Mouse (Mus musculus): ENCODE results near the gene Nrtn. TPM values are rescaled to one million over a fixed set of nuclear protein-coding genes. Genes with fewer than 3 reads are reported as not detected.

Gene Nrtn
- polyA plus RNA-seq (2015; fragmentation: Nextera tagmentation; extraction: Ambion mirVana): 17.7 and 18.4 TPM in 2 replicates

DNA sequence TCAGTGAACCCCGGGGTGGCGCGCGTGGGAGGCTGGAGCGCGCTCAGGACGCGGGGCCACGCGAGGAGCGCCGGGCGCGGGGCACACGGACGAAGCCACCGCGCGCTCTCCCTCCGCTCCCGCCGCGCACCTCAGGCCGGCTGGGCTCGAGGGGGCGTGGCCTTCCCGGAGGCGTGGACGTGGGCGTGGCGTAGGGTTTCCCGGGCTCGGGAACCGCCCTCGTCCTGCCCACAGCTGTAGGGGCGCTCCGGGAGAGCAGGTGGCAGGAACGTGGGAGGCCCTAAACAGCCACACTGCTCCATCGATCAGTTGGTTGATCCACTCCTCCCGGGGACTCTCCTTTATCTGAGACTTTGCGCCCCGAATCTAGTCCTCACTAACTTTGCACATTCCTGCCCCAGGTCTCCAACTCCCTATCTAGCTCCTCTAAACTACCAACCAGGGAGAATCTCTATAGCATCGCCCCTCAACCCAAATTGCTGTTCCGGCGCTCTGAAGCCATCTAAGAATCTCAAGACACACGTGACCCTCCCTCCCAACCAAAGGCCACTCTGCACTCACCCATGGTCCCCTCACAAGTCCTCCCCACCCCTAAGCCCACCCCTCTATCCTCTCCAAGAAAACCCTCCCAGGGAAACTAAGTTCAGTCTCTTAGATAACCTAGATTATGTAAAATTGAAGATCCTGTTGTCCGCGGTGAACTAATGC, at the start of gene Nrtn:
TSS of gene Nrtn (minus strand) at position 115 of the 708 bp plus-strand sequence.
- Histone ChIP-seq H3K27me3 (peaks cover 71% of the 10 kb centered on the region), H3K27ac (no peak within 1 kb of the TSS), H3K4me2 (peak within 1 kb of the TSS; percentile 99), H3K36me3 (no peaks in the 10 kb centered on the region), H3K4me3 (peak within 1 kb of the TSS; percentile 61), H3K4me1 (peaks cover 49% of the 10 kb centered on the region), H3K9ac (peak within 1 kb of the TSS; percentile 78), H3K9me3 (no peaks in the 10 kb centered on the region)
- peak; percentile 57; the same call in 1 of the 2 replicates for ATAC-seq (ENCODE audit: insufficient number of reproducible peaks, insufficient read depth, low FRiP score, low TSS enrichment, low read depth)
- WGBS: under 1% methylated on average over 46 of the region's 48 CpGs

DNA sequence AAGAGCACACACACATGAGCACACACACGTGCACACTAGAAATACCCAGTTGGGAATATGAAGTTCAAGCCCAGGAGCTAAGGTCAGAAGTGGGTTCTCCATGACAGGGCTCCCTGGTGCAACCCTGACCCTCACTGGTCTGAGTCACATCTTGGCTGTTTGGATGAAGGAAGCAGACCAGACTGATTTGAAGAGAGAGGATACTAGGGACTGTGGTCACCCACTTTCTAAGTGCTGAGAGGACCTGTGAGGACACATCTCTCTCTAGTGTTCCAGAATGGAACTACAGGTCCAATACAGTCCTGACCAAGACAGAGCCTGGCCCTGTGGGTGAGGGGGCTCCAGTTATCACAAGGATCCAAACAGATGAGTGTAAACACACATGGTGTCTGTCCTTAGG, 48.5 kb upstream of the Nrtn start:
- Histone ChIP-seq H3K36me3 (peaks cover 7% of the 10 kb centered on the region), H3K4me1 (peaks cover 10% of the 10 kb centered on the region), H3K9ac (no peak overlapping the region), H3K4me3 (no peak overlapping the region), H3K27me3 (peaks cover 4% of the 10 kb centered on the region; the same call in 1 of the 2 replicates), H3K9me3 (no peaks in the 10 kb centered on the region), H3K27ac (no peak overlapping the region), H3K4me2 (no peak overlapping the region)
- ATAC-seq (ENCODE audit: insufficient number of reproducible peaks, insufficient read depth, low FRiP score, low TSS enrichment, low read depth): no peak
- WGBS: 90% methylated on average over 1 of the region's 1 CpGs

DNA sequence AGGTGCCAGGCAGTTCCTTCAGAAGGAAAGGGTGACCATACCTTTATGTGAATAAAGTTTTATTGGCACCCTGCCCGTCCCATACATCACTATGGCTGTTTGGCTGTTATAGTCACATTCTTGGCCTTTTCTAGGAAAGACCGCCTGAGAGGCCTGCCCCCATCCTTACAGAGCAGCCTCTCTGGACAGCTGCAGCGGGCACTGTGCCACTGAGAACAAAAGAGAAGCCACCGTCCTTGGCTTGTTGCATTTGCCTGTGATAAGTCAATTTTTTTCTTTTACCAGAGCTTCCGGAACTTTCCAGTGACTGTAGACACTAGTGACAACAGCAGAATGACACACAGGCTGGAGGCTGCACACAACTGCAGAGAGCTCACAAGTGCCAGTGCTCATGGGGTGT, 47.6 kb upstream of the Nrtn start:
- peaks cover 7% of the 10 kb centered on the region for H3K36me3 ChIP-seq
- H3K27me3 ChIP-seq: peaks cover 4% of the 10 kb centered on the region; the same call in 1 of the 2 replicates
- H3K9me3 ChIP-seq: no peaks in the 10 kb centered on the region
- ATAC-seq (ENCODE audit: insufficient number of reproducible peaks, insufficient read depth, low FRiP score, low TSS enrichment, low read depth): no peak
- no peak overlapping the region for H3K9ac ChIP-seq
- WGBS: 83% methylated on average over 5 of the region's 5 CpGs
- no peak overlapping the region for H3K4me2 ChIP-seq
- peaks cover 2% of the 10 kb centered on the region for H3K4me1 ChIP-seq
- no peak overlapping the region for H3K4me3 ChIP-seq
- H3K27ac ChIP-seq: no peak overlapping the region

DNA sequence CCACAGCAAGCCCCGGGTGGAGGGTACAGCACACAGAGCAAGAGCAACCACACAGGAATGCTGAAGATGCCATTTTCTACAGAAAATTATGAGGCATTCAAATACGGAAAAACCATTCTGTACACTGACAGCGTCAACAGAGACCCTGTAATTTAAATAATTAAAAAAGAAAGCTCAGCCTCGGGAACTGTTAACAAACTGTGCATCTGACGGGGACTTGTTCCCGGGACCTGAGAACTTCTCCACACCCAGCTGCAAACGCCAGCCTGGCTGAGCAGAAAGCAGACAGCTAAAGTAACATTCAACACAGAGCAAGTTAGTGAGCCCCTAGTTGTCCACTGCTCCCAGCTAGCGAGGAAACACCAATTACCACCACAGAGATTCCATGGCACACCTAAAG, 44.7 kb upstream of the Nrtn start:
- Histone ChIP-seq H3K27ac (no peak overlapping the region), H3K9ac (no peak overlapping the region), H3K4me1 (no peaks in the 10 kb centered on the region), H3K4me3 (no peak overlapping the region), H3K9me3 (no peaks in the 10 kb centered on the region), H3K36me3 (peaks cover 7% of the 10 kb centered on the region), H3K27me3 (no peaks in the 10 kb centered on the region), H3K4me2 (no peak overlapping the region)
- 67% methylated on average over 8 of the region's 8 CpGs for WGBS
- no peak for ATAC-seq (ENCODE audit: insufficient number of reproducible peaks, insufficient read depth, low FRiP score, low TSS enrichment, low read depth)

DNA sequence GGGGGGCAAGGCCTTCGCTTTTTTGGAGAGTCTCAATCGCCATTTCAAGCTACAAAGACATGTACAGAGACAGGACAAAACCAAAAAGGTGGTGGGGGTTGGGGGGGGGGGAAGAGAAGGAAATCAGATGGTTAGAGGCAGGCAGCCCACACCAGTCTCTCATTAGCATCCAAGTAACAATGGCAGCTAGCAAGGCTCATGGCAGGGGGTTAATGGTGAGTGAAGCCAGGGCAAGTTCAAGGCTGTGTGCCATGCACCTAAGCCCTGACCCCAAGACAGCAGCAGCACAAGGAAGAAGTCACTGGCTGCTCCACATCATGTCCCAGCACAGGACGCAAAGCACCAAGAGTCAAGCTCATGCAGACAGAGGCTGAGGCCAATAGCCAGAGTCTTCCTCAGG, 41.9 kb upstream of the Nrtn start:
- no peak for ATAC-seq (ENCODE audit: insufficient number of reproducible peaks, insufficient read depth, low FRiP score, low TSS enrichment, low read depth)
- WGBS: 86% methylated on average over 3 of the region's 3 CpGs

DNA sequence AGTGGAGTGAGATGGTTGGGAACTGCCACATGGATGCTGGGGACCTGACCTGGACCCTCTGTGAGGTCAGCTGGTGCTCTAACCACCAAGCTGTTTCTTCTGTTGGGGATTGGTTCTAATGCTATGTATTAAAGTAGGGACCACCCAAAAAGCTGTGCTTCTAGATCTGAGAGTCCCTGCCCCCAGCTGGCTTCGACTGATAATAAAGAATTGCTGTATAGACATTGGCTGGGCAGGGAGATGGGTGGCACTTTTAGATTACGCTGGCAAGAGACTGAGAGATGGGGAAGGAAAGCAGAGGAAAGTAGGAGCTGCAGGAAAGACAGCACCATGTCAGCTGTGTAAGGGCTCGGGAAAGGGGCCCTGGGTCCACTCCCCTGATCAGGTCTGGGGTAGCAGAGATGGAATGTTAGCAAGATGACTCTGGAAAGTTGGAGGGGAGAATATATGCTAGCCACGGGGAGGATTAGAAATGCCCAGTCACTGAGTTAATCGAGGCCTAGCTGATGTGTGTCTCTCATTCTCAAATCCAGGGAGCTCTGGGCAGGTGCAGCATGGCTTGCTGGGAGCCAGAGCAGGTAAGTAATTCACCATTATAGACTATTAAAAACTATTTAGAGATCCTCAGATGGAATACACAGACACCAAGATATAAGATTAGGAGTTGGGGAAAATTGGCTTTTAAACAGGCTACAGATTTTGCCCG, 36.4 kb upstream of the Nrtn start:
- 66% methylated on average over 6 of the region's 6 CpGs for WGBS
- no peaks in the 10 kb centered on the region for H3K4me1 ChIP-seq
- ATAC-seq (ENCODE audit: insufficient number of reproducible peaks, insufficient read depth, low FRiP score, low TSS enrichment, low read depth): no peak

More for the DNA sequence above, 41.9 kb upstream of the Nrtn start:
- H3K4me3 ChIP-seq: no peak overlapping the region
- H3K36me3 ChIP-seq: peaks cover 7% of the 10 kb centered on the region
- H3K4me1 ChIP-seq: no peaks in the 10 kb centered on the region
- no peak overlapping the region for H3K9ac ChIP-seq
- H3K4me2 ChIP-seq: no peak overlapping the region
- H3K27ac ChIP-seq: no peak overlapping the region
- H3K9me3 ChIP-seq: no peaks in the 10 kb centered on the region
- H3K27me3 ChIP-seq: no peaks in the 10 kb centered on the region

DNA sequence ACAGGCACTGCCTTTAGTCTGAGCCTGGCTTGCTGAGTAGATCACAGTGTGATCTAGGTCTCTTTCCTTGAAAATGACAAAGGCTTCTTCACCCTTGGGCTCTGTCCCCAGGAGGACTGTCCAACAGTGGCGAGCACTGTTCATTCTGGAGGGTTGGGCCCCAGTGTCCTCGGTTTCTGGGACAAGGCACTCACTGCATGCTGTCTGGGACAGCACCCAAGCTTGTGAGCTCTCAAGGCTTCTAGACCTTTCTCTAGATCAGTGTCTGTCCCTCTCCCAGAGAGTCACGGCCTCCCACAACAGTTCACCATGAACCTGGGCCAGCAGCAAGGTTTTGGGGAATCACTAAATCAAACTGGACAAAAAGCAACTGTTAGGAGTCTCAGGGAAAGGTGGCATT, 35.3 kb upstream of the Nrtn start:
- Histone ChIP-seq H3K36me3 (no peaks in the 10 kb centered on the region), H3K4me2 (no peak overlapping the region), H3K27ac (no peak overlapping the region), H3K9me3 (no peaks in the 10 kb centered on the region), H3K4me1 (no peaks in the 10 kb centered on the region), H3K27me3 (no peaks in the 10 kb centered on the region), H3K4me3 (no peak overlapping the region), H3K9ac (no peak overlapping the region)
- 70% methylated on average over 3 of the region's 3 CpGs for WGBS
- no peak for ATAC-seq (ENCODE audit: insufficient number of reproducible peaks, insufficient read depth, low FRiP score, low TSS enrichment, low read depth)

More for the DNA sequence above, 36.4 kb upstream of the Nrtn start:
- no peak overlapping the region for H3K27ac ChIP-seq
- no peaks in the 10 kb centered on the region for H3K36me3 ChIP-seq
- H3K9ac ChIP-seq: no peak overlapping the region
- H3K9me3 ChIP-seq: no peaks in the 10 kb centered on the region
- H3K4me3 ChIP-seq: no peak overlapping the region
- H3K4me2 ChIP-seq: no peak overlapping the region
- no peaks in the 10 kb centered on the region for H3K27me3 ChIP-seq

DNA sequence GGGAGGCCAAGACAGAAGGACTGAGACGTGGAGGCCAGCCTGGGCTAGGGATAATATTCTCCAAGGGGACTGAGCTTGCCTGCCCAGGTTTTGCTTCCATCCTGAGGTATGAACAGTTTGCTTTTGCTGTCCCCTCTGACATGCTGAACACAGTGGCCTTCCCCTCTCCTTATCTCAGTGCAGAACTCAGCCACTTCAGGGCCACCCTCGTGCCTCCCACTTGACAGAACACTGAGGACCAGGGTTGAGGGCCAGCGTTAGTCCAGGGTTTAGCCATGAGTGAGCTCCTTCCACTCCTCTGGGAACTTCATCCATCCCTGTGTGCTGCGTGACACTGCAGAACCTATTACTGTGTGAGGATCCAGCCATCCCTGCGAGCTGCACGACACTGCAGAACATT, 32.0 kb upstream of the Nrtn start:
- H3K9ac ChIP-seq: no peak overlapping the region
- no peak overlapping the region for H3K4me2 ChIP-seq
- no peak overlapping the region for H3K27ac ChIP-seq
- H3K4me1 ChIP-seq: no peaks in the 10 kb centered on the region
- H3K36me3 ChIP-seq: no peaks in the 10 kb centered on the region
- no peaks in the 10 kb centered on the region for H3K9me3 ChIP-seq
- H3K4me3 ChIP-seq: no peak overlapping the region
- WGBS: 86% methylated on average over 6 of the region's 6 CpGs
- no peak for ATAC-seq (ENCODE audit: insufficient number of reproducible peaks, insufficient read depth, low FRiP score, low TSS enrichment, low read depth)
- no peaks in the 10 kb centered on the region for H3K27me3 ChIP-seq

DNA sequence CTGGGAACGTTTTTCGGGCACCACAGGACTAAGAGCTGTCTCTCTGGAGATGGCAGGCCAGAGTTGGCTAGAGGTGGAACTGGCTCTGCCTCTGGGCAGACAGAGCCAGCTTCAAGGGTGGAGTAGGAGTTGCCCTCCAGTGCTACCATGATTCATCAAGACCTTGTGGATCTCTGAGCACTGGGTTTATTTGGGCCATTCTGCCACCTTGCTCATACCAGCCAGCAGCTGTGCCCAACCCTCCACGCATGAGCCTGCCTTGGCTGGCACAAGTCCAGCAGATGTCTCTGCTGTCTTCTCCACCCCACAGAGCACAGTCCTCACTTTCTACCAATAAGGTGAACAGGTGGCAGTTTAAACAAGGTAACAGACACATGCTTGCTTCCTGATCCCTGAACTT, 31.6 kb upstream of the Nrtn start:
- no peak overlapping the region for H3K27ac ChIP-seq
- no peak for ATAC-seq (ENCODE audit: insufficient number of reproducible peaks, insufficient read depth, low FRiP score, low TSS enrichment, low read depth)
- H3K9me3 ChIP-seq: no peaks in the 10 kb centered on the region
- H3K4me2 ChIP-seq: no peak overlapping the region
- no peaks in the 10 kb centered on the region for H3K27me3 ChIP-seq
- H3K9ac ChIP-seq: no peak overlapping the region
- H3K4me1 ChIP-seq: no peaks in the 10 kb centered on the region
- 0 out of 2 replicates have a peak, but pooled peaks cover 1% of the 10 kb centered on the region for H3K36me3 ChIP-seq
- H3K4me3 ChIP-seq: no peak overlapping the region
- 67% methylated on average over 3 of the region's 3 CpGs for WGBS

DNA sequence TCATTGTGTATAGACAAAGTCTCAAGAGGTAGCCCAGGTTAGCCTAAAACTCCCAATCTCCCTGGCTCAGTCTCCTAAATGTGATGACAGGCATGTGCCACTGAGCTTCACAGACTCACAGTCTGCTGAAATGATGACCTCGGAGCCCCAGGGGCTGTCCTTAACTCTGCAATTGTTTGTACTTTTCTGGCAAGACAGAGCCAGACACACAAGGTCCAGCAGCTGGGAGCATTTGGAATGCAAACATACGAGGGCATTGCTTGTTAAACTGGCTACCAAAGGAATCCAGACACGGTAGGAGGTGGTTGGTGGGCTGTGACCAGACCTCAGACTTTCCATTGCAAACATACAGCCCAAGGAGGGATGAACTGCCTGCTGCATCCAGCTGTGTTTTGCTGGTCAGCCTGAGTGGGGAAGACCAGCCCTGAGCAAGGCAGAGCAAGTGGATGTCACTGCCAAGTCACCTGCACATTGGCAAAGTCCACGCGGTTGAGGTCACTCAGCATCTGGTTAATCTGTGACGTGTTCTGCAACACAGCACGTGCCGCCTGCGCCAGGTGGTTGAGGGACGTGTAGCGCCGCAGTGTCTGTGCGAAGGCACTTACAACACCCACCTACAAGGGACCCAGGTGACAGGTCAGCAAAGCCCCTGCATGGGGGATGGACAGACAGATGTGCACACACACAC, 23.1 kb upstream of the Nrtn start:
- Histone ChIP-seq H3K27me3 (no peaks in the 10 kb centered on the region), H3K4me1 (no peaks in the 10 kb centered on the region), H3K9me3 (peaks cover 8% of the 10 kb centered on the region; the same call in 1 of the 2 replicates), H3K4me3 (no peak overlapping the region), H3K4me2 (no peak overlapping the region), H3K36me3 (peaks cover 23% of the 10 kb centered on the region), H3K9ac (no peak overlapping the region), H3K27ac (no peak overlapping the region)
- WGBS: 86% methylated on average over 13 of the region's 13 CpGs
- ATAC-seq (ENCODE audit: insufficient number of reproducible peaks, insufficient read depth, low FRiP score, low TSS enrichment, low read depth): no peak

DNA sequence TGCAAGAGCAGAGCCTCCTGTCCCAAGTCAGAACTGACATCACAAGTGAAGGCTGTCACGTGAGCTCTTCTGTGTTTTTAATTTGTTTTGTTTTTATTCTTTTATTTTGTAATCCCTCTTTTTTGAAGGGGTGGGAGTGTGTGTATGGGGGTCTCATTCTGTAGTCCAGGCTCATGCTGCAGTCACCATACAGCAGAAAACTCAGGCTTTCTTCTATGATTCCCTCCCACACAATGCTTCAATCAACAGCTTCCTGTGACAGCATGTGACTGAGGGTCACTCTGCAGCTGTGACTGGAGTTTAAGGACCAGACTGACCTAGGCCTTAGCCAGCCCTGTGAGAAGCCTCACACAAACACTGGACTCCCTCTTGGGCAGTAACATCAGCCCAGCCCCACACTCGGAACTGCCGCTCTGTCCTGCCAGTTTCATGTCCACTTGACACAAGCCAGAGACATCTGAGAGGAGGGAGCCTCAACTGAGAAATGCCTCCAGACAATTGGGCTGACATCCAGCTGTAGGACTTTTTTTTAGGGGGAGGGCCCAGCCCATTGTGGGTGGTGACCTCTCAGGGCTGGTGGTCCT, 21.5 kb upstream of the Nrtn start:
- peaks cover 8% of the 10 kb centered on the region; the same call in 1 of the 2 replicates for H3K9me3 ChIP-seq
- H3K27ac ChIP-seq: no peak overlapping the region
- H3K4me2 ChIP-seq: no peak overlapping the region
- peaks cover 21% of the 10 kb centered on the region for H3K36me3 ChIP-seq
- H3K4me3 ChIP-seq: no peak overlapping the region
- H3K9ac ChIP-seq: no peak overlapping the region
- WGBS: 61% methylated on average over 3 of the region's 3 CpGs
- H3K27me3 ChIP-seq: no peaks in the 10 kb centered on the region
- no peaks in the 10 kb centered on the region for H3K4me1 ChIP-seq
- no peak for ATAC-seq (ENCODE audit: insufficient number of reproducible peaks, insufficient read depth, low FRiP score, low TSS enrichment, low read depth)

All from embryonic facial prominence, embryonic 13.5 days (tissue).